In genomic region chr13:58904742-58905735, GRCm38 (mm10) we compare ENCODE assay signal across 13 mouse cellular contexts.
DNase-seq lines count a peak whose midpoint lies in the region; ATAC-seq and TF ChIP-seq lines count a peak whose summit lies in the region.
"Had no signal": no experiment of that assay in that cellular context is flagged by ENCODE, and none has a peak within 500 bp of the region (broad histone marks: within the 10 kb centered on the region; RNA-seq: fewer than 3 reads in every experiment).

No protein-coding gene starts in this region.

- no peak overlapping the region for H3K4me3 ChIP-seq in ES-Bruce4 (ENCODE audit: low read depth, low read length)
- H3K4me3 ChIP-seq in midbrain, embryonic 13.5 days (replicated peaks), result no peak overlapping the region
- H3K4me3 ChIP-seq: heart, embryonic 13.5 days; limb, embryonic 12.5 days; lung, embryonic 15.5 days had no signal

- TF ChIP-seq EP300 in ES-Bruce4 (IDR thresholded peaks at IDR 0.05; ENCODE audit: insufficient read depth, low read depth, low read length), result 0 out of 2 replicates have a peak, but pooled peaks have one; percentile 12

- no peaks in the 10 kb centered on the region for H3K27me3 ChIP-seq in ES-Bruce4 (ENCODE audit: control insufficient read depth, insufficient read depth, low read length, poor library complexity, severe bottlenecking)
- no peaks in the 10 kb centered on the region for H3K27me3 ChIP-seq in midbrain, embryonic 13.5 days
- H3K27me3 ChIP-seq: heart, embryonic 13.5 days; limb, embryonic 12.5 days; lung, embryonic 15.5 days had no signal

- H3K36me3 ChIP-seq in ES-Bruce4 (ENCODE audit: control insufficient read depth, insufficient read depth, low read length, poor library complexity, severe bottlenecking), result no peaks in the 10 kb centered on the region
- no peaks in the 10 kb centered on the region for H3K36me3 ChIP-seq in midbrain, embryonic 13.5 days
- H3K36me3 ChIP-seq: heart, embryonic 13.5 days; limb, embryonic 12.5 days; lung, embryonic 15.5 days had no signal

- WGBS in midbrain, embryonic 13.5 days, result 25% methylated on average over 13 of the region's 13 CpGs

- H3K27ac ChIP-seq in ES-Bruce4 (ENCODE audit: insufficient read depth, low read length), result peak overlapping the region; percentile 29
- peak overlapping the region; percentile 67 for H3K27ac ChIP-seq in midbrain, embryonic 13.5 days
- H3K27ac ChIP-seq: heart, embryonic 13.5 days; limb, embryonic 12.5 days; lung, embryonic 15.5 days had no signal

- peak; percentile 79 for DNase-seq in R1 (ENCODE audit: low read depth, low spot score)
- DNase-seq in gastrocnemius, postnatal 36 days, result peak; percentile 12 to 24
- no peak for DNase-seq in adrenal gland, adult (ENCODE audit: inconsistent age in 2 of 2, low spot score in 1 of 2)
- no peak for DNase-seq in urinary bladder, postnatal 14 days (ENCODE audit: low spot score)
- no peak for DNase-seq in frontal cortex, postnatal 14 days (ENCODE audit: low spot score in 2 of 2)
- DNase-seq: kidney, adult 11 months; right cerebral cortex, adult 18-20 months; thymus, postnatal 25 days had no signal

- H3K9me3 ChIP-seq in ES-Bruce4 (replicated peaks; ENCODE audit: control insufficient read depth, insufficient read depth, low read length, poor library complexity, severe bottlenecking), result no peaks in the 10 kb centered on the region
- no peaks in the 10 kb centered on the region for H3K9me3 ChIP-seq in midbrain, embryonic 13.5 days
- H3K9me3 ChIP-seq: lung, embryonic 15.5 days had no signal

- no peak for TF ChIP-seq CTCF in ES-Bruce4 (IDR thresholded peaks at IDR 0.05; ENCODE audit: low read depth, low read length)

- no peak overlapping the region for H3K9ac ChIP-seq in ES-Bruce4 (ENCODE audit: low read depth, poor library complexity, severe bottlenecking)
- peak overlapping the region; percentile 4; the same call in 1 of the 2 replicates for H3K9ac ChIP-seq in midbrain, embryonic 13.5 days (replicated peaks)
- H3K9ac ChIP-seq: heart, embryonic 13.5 days; limb, embryonic 12.5 days; lung, embryonic 15.5 days had no signal

- H3K4me1 ChIP-seq in ES-Bruce4 (ENCODE audit: control insufficient read depth, insufficient read depth, low read length), result no peaks in the 10 kb centered on the region
- H3K4me1 ChIP-seq in midbrain, embryonic 13.5 days (replicated peaks), result peaks cover 55% of the 10 kb centered on the region
- H3K4me1 ChIP-seq: heart, embryonic 13.5 days; limb, embryonic 12.5 days; lung, embryonic 15.5 days had no signal

- intact Hi-C loops in gastrocnemius, postnatal 36 days (cut with DNase I), result no loop called here

- TF ChIP-seq POLR2A in ES-Bruce4 (IDR thresholded peaks at IDR 0.05; ENCODE audit: insufficient read depth, low read length), result no peak

- H3K4me2 ChIP-seq in midbrain, embryonic 13.5 days (replicated peaks), result no peak overlapping the region
- H3K4me2 ChIP-seq: heart, embryonic 13.5 days; limb, embryonic 12.5 days; lung, embryonic 15.5 days had no signal

- peak; percentile 64; the same call in 1 of the 2 replicates for ATAC-seq in midbrain, embryonic 13.5 days

Comparison
In these comparisons a context has a peak if more than half of its experiments do, and no peak if none do; other contexts are left out.
1. DNase-seq: peak in R1 (single experiment) and gastrocnemius, postnatal 36 days (2 of 2); none in adrenal gland, adult (0 of 2), urinary bladder, postnatal 14 days (single experiment) and frontal cortex, postnatal 14 days (0 of 2).